Mouse (Mus musculus) frontal cortex, postnatal 14 days (tissue): ENCODE results near the gene Perp.

Source experiments
- DNase-seq, 2 experiments: peaks; one replicate each; pipeline ENCODE4 v3.0.0; 2022; ENCODE audit warnings: low spot score in 2 of 2

Perp gene

GRCm38 (mm10) chr10:18844441-18845286 is at the start of gene Perp:
Gene Perp, plus strand, starts transcription at chr10:18845020.
- DNase-seq = no peak

- no peak for DNase-seq
Measured at GRCm38 (mm10) chr10:18811751-18812150, 33.1 kb upstream of the Perp start.

GRCm38 (mm10) chr10:18816560-18816959 is 28.3 kb upstream of the Perp start:
- no peak for DNase-seq

GRCm38 (mm10) chr10:18825143-18825542 is 19.7 kb upstream of the Perp start:
- no peak for DNase-seq

GRCm38 (mm10) chr10:18826107-18826506 is 18.7 kb upstream of the Perp start:
- no peak for DNase-seq

- no peak for DNase-seq
Measured at GRCm38 (mm10) chr10:18827936-18828335, 16.9 kb upstream of the Perp start.

GRCm38 (mm10) chr10:18830359-18830758 is 14.5 kb upstream of the Perp start:
- no peak for DNase-seq

- no peak for DNase-seq
Measured at GRCm38 (mm10) chr10:18831823-18832222, 13.0 kb upstream of the Perp start.

GRCm38 (mm10) chr10:18834389-18834788 is 10.4 kb upstream of the Perp start:
- no peak for DNase-seq

- DNase-seq = peak in 1 of 2 experiments; percentile 12
Measured at GRCm38 (mm10) chr10:18835684-18836479, 8.9 kb upstream of the Perp start.

GRCm38 (mm10) chr10:18839530-18839929 is 5.3 kb upstream of the Perp start:
- no peak for DNase-seq

- no peak for DNase-seq
Measured at GRCm38 (mm10) chr10:18840736-18841135, 4.1 kb upstream of the Perp start.

GRCm38 (mm10) chr10:18845287-18845662 is 455 bp downstream of the Perp start:
- no peak for DNase-seq

- DNase-seq = no peak
Measured at GRCm38 (mm10) chr10:18845711-18846110, 891 bp downstream of the Perp start.

GRCm38 (mm10) chr10:18846474-18847264 is 1.8 kb downstream of the Perp start:
- DNase-seq = no peak

GRCm38 (mm10) chr10:18850177-18850576 is 5.4 kb downstream of the Perp start:
- DNase-seq = no peak

GRCm38 (mm10) chr10:18853417-18853816 is 8.6 kb downstream of the Perp start:
- no peak for DNase-seq

- no peak for DNase-seq
Measured at GRCm38 (mm10) chr10:18857244-18857643, 12.4 kb downstream of the Perp start.

- DNase-seq = no peak
Measured at GRCm38 (mm10) chr10:18859632-18860031, 14.8 kb downstream of the Perp start.

GRCm38 (mm10) chr10:18860119-18860824 is 15.5 kb downstream of the Perp start:
- no peak for DNase-seq

GRCm38 (mm10) chr10:18860831-18861230 is 16.0 kb downstream of the Perp start:
- DNase-seq = no peak
